Mouse (Mus musculus): ENCODE measurements around the gene Ddias.

Gene Ddias

GRCm38 (mm10) chr7:92848246-92848645 is 25.8 kb downstream of the Ddias start:
- DNase-seq: no peak

DNA sequence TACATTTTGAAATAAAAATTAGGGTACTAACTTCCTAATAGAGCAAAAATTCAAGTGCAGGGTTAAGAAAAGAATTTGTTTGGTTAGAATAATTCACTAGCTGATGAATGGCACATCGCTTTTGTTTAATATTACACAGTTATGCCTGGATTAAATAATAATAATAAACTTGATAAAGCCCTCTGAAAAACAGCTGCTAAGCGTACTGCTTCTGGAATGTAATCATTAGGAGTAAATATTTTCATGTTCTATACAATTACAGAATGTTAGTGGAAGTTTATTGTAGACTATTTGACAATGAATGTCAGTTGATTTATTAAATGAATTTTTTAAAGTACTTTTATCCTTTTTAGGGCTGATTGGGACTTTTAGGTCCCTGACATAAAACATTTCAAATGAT is 31.8 kb downstream of the Ddias start:
- no peak for DNase-seq

GRCm38 (mm10) chr7:92837907-92838306 is 36.1 kb downstream of the Ddias start:
- DNase-seq: no peak

GRCm38 (mm10) chr7:92837226-92837625 is 36.8 kb downstream of the Ddias start:
- no peak for DNase-seq

DNA sequence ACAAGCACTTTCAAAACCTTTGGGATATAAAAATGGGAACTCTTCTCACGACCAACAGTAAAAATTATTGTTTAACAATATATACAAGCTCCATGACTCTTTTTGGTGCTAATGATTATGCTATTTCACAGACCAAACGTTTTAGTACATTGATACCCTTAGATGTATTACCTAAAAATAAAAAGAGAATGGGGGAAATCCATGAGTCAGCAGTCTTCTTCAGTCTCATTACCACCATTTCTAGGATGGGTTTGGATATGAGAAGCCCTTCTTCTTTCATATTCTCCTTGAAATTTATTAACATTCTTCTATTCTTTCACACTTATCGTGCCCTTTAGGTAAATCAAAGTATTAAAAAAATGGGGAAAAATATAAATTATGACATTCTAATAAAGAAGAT is 37.6 kb downstream of the Ddias start:
- DNase-seq: no peak

DNA sequence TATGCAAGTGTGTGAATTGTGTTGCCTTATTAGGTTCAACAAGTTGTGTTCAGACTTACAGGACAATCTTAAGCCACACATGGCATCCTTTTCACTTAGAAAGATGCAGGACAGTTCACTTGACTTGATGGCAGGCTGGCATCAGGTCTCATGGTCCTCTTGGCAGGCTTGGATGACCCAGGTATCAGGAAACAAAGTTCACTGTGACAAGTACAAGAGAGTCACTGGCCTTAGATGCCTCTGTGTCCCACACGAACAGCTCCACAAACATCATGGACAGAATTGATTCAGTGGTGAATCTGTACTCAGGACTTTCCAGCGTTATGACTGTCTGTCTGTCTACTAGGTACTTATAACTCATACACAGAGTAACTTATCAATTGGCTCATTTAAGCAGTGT is 39.7 kb downstream of the Ddias start:
- no peak for DNase-seq

DNA sequence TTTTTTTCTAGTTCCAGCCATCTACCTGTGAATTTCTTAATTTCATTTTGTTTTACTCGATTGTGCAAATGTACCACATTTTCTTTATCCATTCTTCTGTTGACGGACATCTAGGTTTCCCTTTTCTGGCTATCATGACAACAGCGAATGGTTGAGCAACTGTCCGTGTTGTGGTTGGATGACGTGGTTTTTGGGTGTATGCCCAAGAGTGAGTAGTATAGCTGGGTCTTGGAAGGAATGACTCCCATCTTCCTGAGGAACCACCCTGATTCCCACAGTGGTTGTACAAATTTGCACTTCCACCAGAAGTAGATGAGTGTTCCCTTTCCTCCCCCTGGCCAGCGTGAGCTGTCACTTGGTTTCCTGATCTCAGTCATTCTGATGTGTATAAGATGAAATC is 41.7 kb downstream of the Ddias start:
- no peak for DNase-seq

DNA sequence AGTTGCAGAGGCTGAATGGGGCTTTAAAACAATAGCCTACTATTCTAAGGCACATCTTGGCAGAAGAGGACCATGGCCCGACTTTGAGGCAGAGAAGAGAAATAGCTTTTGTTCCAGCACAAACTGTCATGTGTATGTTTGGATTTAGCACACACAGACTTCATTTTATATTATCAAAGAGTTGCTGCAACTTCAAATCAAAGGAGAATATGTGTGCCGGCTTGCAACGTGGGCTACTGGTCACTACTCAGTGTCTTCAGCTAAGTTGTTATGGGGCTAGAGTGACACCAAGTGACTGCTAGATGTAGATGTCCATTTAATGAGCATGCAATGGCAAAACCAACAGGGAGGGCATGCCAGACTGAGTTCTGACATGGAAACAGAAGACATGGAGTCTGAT is 46.1 kb downstream of the Ddias start:
- DNase-seq: no peak

DNA sequence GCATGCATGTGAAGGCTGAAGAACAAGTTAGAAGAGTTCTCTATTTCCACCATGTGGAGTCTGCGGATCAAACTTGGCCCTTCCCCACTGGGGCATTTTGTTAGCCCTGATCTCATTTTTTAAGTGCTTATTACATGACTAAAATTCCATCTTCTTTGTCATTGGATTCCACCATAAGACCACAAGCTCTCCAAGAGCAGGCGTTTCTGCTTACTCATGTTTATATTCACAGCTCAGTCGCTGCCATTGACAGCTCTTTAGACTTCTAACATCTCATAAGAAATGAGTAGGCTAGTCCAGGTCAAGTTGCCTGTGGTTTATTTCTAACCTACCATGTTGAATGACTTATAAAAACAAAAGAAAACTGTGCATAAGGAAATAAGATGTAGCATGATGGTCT is 47.8 kb downstream of the Ddias start:
- no peak for DNase-seq

DNA sequence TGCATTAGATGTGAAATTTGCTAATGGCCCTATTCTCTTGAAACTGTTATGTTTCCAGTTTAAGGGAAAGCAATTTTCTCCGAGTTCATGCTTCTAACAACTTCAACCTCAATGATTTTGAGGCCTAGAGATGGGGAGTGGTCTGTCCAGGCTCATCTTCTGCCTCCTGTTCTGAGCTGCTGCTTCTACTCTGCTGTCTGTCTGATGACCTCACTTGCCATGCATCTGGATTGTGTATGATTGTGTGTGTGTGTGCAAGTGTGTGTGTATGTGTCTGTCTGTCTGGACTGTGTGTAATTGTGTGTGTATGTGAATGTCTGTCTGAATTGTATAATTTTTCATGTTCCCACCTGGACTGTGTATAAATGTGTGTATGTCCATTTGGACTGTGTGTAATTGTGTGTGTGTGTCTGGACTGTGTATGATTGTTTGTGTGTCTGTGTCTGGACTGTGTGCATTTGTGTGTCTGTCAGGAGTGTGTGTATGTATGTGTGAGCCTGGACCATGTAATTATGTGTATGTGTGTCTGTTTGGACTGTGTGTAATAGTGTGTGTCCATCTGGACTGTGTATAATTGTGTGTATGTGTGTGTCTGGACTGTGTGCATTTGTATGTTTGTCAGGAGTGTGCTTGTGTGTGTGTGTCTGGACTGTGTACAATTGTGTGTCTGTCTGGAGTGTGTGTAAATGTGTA is 51.5 kb downstream of the Ddias start:
- DNase-seq: no peak

GRCm38 (mm10) chr7:92821871-92822270 is 52.2 kb downstream of the Ddias start:
- no peak for DNase-seq

DNA sequence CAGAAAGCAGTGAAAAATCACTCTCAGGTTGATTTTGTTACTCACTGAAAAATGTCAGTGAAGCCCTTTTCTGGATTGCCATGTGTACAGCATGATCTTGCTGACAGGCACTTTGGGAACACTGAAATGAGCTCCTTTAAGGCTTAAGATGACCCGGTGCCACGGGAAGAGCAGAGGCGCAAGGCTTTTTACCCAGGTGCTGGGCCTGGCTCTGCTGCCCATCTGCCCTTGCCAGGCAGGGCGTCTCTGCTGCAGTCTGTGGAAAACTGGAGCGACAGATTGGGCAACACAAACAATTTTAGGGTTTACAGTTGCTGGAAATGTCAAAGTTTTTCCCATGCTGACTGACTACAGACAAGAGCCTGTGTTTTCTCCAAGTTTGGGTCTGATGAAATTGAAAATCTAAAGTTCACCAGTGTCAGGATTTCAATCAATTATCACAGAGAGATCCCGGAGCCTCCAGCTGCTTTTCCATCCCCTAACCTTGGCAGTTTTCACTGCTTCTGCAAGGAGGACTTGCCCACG is 53.0 kb downstream of the Ddias start:
- DNase-seq: no peak

DNA sequence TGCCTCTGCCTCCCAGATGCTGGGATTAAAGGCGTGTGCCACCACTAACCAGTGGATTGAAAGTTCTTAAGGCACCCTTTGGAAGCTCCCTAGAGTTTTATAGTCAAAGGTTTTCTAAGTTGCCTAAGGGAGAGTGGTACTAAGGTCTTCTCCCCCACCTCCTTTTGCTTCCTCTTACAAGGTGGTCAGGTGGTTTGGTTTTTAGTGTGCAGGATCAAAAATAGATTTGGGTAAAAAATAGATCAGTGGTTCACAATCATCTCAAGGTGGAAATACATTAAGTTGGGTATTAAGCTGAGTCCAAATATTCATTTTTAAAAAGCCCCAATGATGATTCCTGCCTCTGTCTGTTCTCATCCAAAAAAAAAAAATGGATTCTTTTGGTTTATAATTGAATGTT is 53.6 kb downstream of the Ddias start:
- no peak for DNase-seq

DNA sequence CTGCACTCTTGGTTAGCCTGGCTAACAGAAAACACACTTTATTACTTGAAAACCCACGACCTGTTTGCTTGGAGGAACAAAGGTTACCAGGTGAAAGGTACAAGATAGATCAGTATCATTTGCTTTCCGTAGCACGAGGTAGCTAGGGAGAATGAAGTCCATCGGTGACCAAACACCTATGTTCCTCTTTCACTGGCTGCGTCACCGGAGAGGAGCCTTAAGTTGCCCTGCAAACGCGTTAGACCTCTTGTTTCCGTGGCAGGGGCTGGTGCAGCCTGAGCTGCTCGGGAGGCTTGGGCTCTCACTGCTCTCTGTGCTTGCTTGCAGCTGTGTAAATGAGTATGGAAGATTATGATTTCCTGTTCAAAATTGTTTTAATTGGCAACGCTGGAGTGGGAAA is 54.4 kb downstream of the Ddias start:
- DNase-seq: no peak

- DNase-seq: no peak
Measured at GRCm38 (mm10) chr7:92817886-92818285, 56.2 kb downstream of the Ddias start.

GRCm38 (mm10) chr7:92817242-92817641 is 56.8 kb downstream of the Ddias start:
- DNase-seq: no peak

- no peak for DNase-seq
Measured at GRCm38 (mm10) chr7:92811667-92812279, 62.3 kb downstream of the Ddias start.
